Mouse (Mus musculus): ENCODE measurements around the gene Plxnb1.

DNA sequence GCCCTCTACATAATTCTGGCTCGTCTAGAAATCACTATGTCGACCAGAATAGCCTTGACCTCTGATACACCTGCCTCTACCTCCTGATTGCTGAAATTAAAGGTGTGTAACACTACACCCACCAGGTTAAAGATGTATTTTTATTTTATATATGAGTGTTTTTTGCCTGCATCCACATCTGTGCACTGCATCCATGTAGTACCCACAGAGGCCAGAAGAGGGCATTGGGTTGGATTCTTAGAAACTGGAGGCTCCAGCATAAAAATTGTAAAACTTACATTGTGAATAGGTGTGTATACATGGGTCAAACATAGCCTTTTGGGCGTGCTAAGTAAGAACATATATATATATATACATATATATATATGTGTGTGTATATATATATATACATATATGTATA, 33.0 kb downstream of the Plxnb1 start:
- TF ChIP-seq CTCF (IDR thresholded peaks at IDR 0.05; ENCODE audit: borderline replicate concordance, insufficient read depth, low read length) (no peak), POLR2A (IDR thresholded peaks at IDR 0.05; ENCODE audit: low read depth, low read length) (no peak)
